Mouse (Mus musculus) kidney, postnatal 0 days (tissue): Measurements from ENCODE around the gene Gm20388. TPM values are rescaled to one million over a fixed set of nuclear protein-coding genes. Genes with fewer than 3 reads are reported as not detected.

Experiments used
- ATAC-seq: fragments of 200-750 bp; cut with Nextera tagmentation; replicated peaks from 2 replicates; pipeline ENCODE4 v1.8.0; 2017; ENCODE audit warnings: low read depth, moderate number of reproducible peaks, moderate TSS enrichment, moderate library complexity; ENCODE audit not compliant: low FRiP score
- DNase-seq: peaks from one replicate; pipeline ENCODE4 v3.0.0-alpha.2; 2016; ENCODE audit warnings: low spot score
- H3K27ac ChIP-seq: fragments of 300-500 bp; sonication (generic); 2 replicates; pipeline ENCODE4 v1.5.1; 2014; ENCODE audit warnings: mild to moderate bottlenecking
- H3K27me3 ChIP-seq: fragments of 300-500 bp; sonication (generic); 2 replicates; pipeline ENCODE4 v1.6.1; 2014; ENCODE audit warnings: low read length, mixed read lengths; ENCODE audit not compliant: insufficient read depth
- H3K36me3 ChIP-seq: fragments of 300-500 bp; sonication (generic); 2 replicates; pipeline ENCODE4 v1.6.1; 2014; ENCODE audit warnings: low read length, mixed read lengths; ENCODE audit not compliant: insufficient read depth
- H3K4me1 ChIP-seq: fragments of 300-500 bp; sonication (generic); replicated peaks from 2 replicates; pipeline ENCODE4 v1.6.1; 2014; ENCODE audit warnings: antibody characterized with exemption, low read length, mixed read lengths; ENCODE audit not compliant: insufficient read depth
- H3K4me2 ChIP-seq: fragments of 300-500 bp; sonication (generic); 2 replicates; pipeline ENCODE4 v1.6.1; 2014; ENCODE audit warnings: mild to moderate bottlenecking, low read length, moderate library complexity, mixed read lengths
- H3K4me3 ChIP-seq: fragments of 300-500 bp; sonication (generic); replicated peaks from 2 replicates; pipeline ENCODE4 v1.5.1; 2014; ENCODE audit warnings: low read depth, low read length
- H3K9ac ChIP-seq: fragments of 300-500 bp; sonication (generic); 2 replicates; pipeline ENCODE4 v1.6.1; 2014; ENCODE audit warnings: low read depth, low read length
- H3K9me3 ChIP-seq: fragments of 300-500 bp; sonication (generic); replicated peaks from 2 replicates; pipeline ENCODE4 v1.6.1; 2016; ENCODE audit warnings: low read length, inconsistent platforms, mixed read lengths
- CTCF ChIP-seq: IDR thresholded peaks from 2 replicates; pipeline ENCODE4 v1.5.1; 2016; ENCODE audit warnings: antibody characterized with exemption, low read depth, mild to moderate bottlenecking, moderate library complexity
- WGBS: fragments of 180-500 bp; shearing (Covaris S2); extraction: QIAGEN DNeasy Blood & Tissue Kit; methylation state at CpG from one replicate; pipeline ENCODE4 v1.1.7; 2014; 5-methylcytosine and 5-hydroxymethylcytosine counted together
- polyA plus RNA-seq: library from polyadenylated mRNA; unstranded; fragments of >200 nt; fragmentation: Nextera tagmentation; extraction: Ambion mirVana; gene quantifications from 2 replicates; pipeline ENCODE4 v1.2.1, GENCODE M21; 2015

The Gm20388 gene
- not detected in 2 replicates for polyA plus RNA-seq

GRCm38 (mm10) chr8:119910547-119911257 lies at the start of gene Gm20388:
TSS of gene Gm20388 (plus strand) at chr8:119910841.
- peak within 1 kb of the TSS; percentile 93 for H3K4me2 ChIP-seq
- 0% methylated on average over 59 of the region's 97 CpGs for WGBS

GRCm38 (mm10) chr8:119861706-119862389 lies 48.8 kb upstream of the Gm20388 start, which contains the start of gene Klhl36:
TSS of gene Klhl36 (plus strand) at chr8:119862266.
- under 1% methylated on average over 35 of the region's 35 CpGs for WGBS
- Histone ChIP-seq H3K36me3 (0 out of 2 replicates have a peak, but pooled peaks cover 5% of the 10 kb centered on the region), H3K4me1 (peaks cover 14% of the 10 kb centered on the region; the same call in 1 of the 2 replicates)

More at GRCm38 (mm10) chr8:119910547-119911257, at the start of gene Gm20388:
- Histone ChIP-seq H3K27me3 (no peaks in the 10 kb centered on the region), H3K27ac (peak within 1 kb of the TSS; percentile 90), H3K9me3 (no peaks in the 10 kb centered on the region), H3K9ac (peak within 1 kb of the TSS; percentile 90), H3K36me3 (no peaks in the 10 kb centered on the region), H3K4me1 (peaks cover 36% of the 10 kb centered on the region), H3K4me3 (peak within 1 kb of the TSS; percentile 82)
- DNase-seq (peak; percentile 94), ATAC-seq (peak; percentile 94)
- TF ChIP-seq CTCF, result no peak

GRCm38 (mm10) chr8:119862390-119862734 lies 48.3 kb upstream of the Gm20388 start:
- Histone ChIP-seq H3K4me1 (peaks cover 14% of the 10 kb centered on the region; the same call in 1 of the 2 replicates), H3K4me3 (peak overlapping the region; percentile 92), H3K36me3 (0 out of 2 replicates have a peak, but pooled peaks cover 5% of the 10 kb centered on the region), H3K27ac (peak overlapping the region; percentile 77), H3K9me3 (no peaks in the 10 kb centered on the region), H3K4me2 (peak overlapping the region; percentile 96), H3K27me3 (no peaks in the 10 kb centered on the region), H3K9ac (peak overlapping the region; percentile 83)
- peak; percentile 41 for DNase-seq
- under 1% methylated on average over 19 of the region's 19 CpGs for WGBS
- TF ChIP-seq CTCF, result no peak
- ATAC-seq, result no peak; the same call in 1 of the 2 replicates

More at GRCm38 (mm10) chr8:119861706-119862389, 48.8 kb upstream of the Gm20388 start, which contains the start of gene Klhl36:
- no peaks in the 10 kb centered on the region for H3K9me3 ChIP-seq
- DNase-seq, result peak; percentile 99
- TF ChIP-seq CTCF, result no peak
- peak within 1 kb of the TSS; percentile 83 for H3K9ac ChIP-seq
- peak within 1 kb of the TSS; percentile 96 for H3K4me2 ChIP-seq
- H3K4me3 ChIP-seq, result peak within 1 kb of the TSS; percentile 92
- H3K27me3 ChIP-seq, result no peaks in the 10 kb centered on the region
- ATAC-seq, result peak; percentile 94
- H3K27ac ChIP-seq, result peak within 1 kb of the TSS; percentile 77

GRCm38 (mm10) chr8:119862749-119863148 lies 47.9 kb upstream of the Gm20388 start:
- Histone ChIP-seq H3K4me2 (peak overlapping the region; percentile 96), H3K36me3 (0 out of 2 replicates have a peak, but pooled peaks cover 5% of the 10 kb centered on the region), H3K9me3 (no peaks in the 10 kb centered on the region), H3K4me1 (peaks cover 14% of the 10 kb centered on the region; the same call in 1 of the 2 replicates), H3K9ac (peak overlapping the region; percentile 83), H3K4me3 (peak overlapping the region; percentile 92), H3K27ac (0 out of 2 replicates have a peak overlapping the region, but pooled peaks have one; percentile 77), H3K27me3 (no peaks in the 10 kb centered on the region)
- no peak for TF ChIP-seq CTCF
- WGBS, result 15% methylated on average over 6 of the region's 6 CpGs
- ATAC-seq (no peak), DNase-seq (peak; percentile 63)

GRCm38 (mm10) chr8:119869616-119870015 lies 41.0 kb upstream of the Gm20388 start:
- WGBS, result 72% methylated on average over 20 of the region's 20 CpGs
- Histone ChIP-seq H3K27ac (no peak overlapping the region), H3K4me3 (no peak overlapping the region), H3K36me3 (peaks cover 36% of the 10 kb centered on the region), H3K27me3 (no peaks in the 10 kb centered on the region), H3K4me2 (no peak overlapping the region), H3K4me1 (no peaks in the 10 kb centered on the region), H3K9me3 (no peaks in the 10 kb centered on the region), H3K9ac (no peak overlapping the region)
- no peak for DNase-seq
- TF ChIP-seq CTCF, result no peak
- ATAC-seq, result no peak

GRCm38 (mm10) chr8:119873181-119873580 lies 37.5 kb upstream of the Gm20388 start:
- no peaks in the 10 kb centered on the region for H3K4me1 ChIP-seq
- no peaks in the 10 kb centered on the region for H3K9me3 ChIP-seq
- no peak overlapping the region for H3K4me3 ChIP-seq
- no peak overlapping the region for H3K9ac ChIP-seq
- 100% methylated on average over 1 of the region's 1 CpGs for WGBS
- ATAC-seq (no peak), DNase-seq (no peak)
- no peak for TF ChIP-seq CTCF
- peaks cover 37% of the 10 kb centered on the region for H3K36me3 ChIP-seq
- H3K27ac ChIP-seq, result no peak overlapping the region
- no peak overlapping the region for H3K4me2 ChIP-seq
- no peaks in the 10 kb centered on the region for H3K27me3 ChIP-seq
